Mouse (Mus musculus) forelimb bud, embryonic 11.5 days (tissue): ENCODE data around the gene Gm11733.

ENCODE experiments used
- DNase-seq: peaks from one replicate; pipeline ENCODE4 v3.0.0-alpha.2; 2012; ENCODE audit warnings: low read depth, low spot score

Gene Gm11733

DNA sequence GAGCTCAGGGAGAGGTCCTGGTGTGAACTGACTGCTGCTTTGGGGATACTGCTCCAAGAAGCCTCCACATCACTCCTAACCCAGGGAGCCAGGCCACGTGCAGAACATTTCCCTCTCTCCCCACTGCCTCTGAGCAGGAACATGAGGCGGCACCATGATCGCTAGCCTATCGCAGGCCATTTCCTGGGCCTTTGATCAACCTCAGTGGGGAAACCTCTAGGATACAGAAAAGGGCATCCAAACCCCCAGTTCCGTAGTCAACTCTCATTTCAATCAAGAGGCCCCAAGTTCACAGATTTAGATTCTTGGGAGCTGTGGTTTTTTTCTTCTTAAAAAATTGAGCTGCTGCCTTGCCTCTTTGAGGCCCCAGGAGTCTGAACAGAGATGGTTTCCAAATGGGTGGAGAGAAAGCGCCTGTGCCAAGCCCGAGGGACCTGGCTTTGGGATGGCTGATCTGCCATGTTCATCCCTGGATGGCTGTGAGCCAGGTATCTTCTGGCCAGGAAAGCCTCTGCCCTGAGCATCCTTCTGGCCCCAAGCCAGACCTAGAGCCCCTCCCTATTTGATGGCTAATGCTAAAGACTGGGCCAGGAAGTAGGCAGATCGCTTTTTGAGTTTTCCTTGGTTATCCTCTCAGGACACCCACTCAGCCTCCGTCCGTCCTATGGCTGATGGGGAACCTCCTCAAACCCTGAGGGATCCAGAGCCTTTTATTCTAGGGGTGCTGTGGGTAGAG, 5.7 kb upstream of the Gm11733 start:
- DNase-seq = no peak

DNA sequence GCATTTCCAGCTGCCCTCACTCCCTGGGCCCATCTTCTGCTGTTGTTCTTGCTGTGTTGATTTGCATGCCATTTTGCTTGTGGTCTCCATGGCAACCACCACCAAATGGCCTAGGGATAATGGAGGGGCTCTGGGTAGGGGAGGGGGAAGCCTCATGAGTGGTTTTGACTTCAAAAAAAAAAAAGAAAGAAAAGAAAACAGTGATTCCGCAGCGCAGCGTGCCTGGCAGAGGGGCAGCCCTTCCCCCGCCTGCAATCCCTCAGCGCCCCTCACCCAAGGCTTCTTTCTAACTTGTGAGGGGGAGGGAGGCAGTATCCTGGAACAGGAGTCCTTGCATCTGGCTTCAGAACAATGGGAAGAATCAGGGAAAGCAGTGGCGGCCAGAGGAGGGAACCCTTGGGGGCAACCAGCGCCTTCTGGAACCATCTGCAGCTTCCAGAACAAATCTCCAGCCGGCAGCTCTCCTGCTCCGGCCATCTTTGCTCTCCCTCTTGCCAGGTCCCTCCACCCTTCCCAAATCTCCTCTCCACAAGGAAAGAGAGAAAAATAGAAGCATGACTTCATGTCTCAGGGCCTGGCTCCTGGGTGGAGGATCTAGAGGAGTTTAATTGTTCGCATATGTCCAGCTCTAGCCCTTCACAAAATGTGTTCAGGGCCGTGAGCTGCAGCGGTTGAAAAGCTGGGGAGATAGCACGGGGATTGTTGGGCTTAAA, 5.0 kb upstream of the Gm11733 start:
- DNase-seq = peak; percentile 77

DNA sequence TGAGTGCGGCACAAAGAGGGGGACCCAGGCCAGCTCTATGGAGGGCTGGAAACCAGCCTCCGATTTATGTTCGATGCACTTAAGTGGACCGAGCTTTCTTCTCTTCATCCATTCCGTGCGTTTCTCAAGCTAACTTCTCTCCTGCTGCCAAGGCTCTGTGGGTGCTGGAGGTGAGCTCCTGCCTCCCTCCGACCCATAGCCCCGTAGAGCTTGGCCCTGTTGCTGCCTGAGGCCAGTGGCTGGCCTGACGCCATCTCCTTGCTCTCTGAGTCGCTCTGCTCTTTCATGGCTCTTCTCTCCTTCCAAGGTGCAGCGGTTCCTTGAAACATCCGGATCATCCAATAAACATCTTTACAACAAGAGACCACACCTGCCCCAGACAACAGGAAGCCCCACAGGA, 4.4 kb upstream of the Gm11733 start:
- no peak for DNase-seq

DNA sequence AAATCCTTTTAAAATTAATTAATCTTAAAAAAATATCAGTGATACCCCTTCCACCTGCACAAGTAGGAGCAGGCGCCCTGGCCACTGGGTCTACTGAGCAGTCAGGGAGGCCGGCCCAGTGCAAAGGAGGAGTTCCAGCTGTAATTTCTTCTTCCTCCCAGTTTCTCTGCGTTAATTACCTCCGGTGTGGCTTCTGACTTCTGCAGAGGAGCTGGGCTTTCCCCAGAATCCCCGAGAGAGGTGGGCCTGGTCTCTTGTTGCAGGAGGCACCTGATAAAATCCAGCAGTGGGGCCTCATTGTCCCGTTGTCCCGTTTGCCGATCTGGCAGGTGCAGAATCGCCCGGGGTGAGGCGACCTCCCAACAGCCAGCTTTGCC, 1.9 kb upstream of the Gm11733 start:
- DNase-seq = no peak

DNA sequence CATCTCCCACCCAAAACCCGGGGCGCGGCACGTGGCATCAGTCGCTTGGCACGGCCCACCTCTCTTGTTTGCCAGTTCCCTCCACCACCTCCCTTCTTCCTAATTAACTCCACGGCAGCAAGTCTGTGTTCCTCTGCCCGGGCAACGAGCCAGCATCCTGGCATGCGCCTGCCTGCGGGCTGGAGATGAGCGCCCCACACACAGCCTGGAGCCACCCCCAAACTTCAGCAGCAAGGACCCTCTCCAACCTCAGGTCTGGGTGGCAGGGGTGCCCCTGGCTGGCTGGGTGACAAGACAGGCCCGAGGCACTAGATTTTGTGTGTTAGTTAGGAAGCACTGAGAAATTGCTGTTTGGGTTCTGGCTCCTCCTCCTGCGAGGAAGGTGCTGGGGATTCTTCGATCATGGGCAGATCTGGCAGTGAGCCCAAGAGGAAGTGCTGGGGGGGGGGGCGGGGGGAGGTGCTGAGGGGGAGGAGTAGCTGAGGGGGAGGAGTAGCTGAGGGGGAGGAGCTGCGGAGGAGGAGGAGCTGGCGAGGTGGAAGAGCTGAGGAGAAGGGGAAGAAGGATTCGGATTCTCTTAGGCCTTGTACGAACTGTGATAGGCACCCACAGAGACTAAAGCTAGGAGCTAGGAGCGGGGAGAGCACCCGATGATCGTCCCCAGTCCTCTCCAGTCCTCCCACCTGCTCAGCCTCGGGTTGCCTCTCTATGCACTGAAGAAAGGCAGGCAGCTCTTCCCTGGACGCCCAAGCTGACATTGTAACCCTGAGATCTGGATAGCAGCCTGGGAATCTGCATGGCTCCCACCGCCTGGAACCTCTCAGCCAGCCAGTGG, 1.3 kb upstream of the Gm11733 start:
- DNase-seq = no peak

DNA sequence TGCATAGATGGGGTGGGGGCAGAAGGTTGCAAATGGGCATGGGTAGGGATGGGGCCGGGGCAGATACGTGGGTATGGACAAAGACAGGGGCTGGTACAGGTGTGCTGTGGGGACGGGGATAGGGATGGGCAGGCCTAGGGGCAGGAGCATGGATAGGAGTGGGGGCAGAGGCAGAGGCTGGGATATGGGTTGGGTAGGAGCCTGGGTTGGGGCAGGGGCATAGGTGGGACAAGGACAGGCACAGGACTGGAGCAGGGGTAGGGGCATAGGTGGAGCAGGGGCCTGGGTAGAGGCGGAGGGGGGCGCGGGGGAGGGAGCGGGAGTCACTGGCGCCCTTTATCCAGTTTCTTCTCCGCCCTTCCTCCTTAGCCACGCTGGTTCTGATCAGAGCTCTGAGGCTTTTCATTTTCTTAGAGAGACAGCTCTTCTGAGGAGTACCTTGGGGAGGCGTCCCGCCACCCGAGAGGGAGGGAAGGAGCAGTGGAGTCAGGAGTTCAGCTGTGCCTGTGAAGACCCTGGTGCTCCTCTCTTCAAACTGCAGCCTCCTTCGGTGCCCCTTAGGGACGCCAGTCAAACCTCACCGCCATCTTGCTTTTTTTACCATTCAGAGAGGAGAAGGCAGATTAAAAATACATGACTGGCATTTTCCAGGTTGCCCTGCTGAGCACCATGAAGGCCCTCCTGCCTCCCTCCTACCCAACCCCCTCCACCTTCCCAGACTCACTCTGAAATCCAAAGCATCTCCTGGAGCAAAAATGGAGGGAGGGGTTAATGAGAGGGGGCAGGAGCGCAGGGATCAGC, 7.4 kb downstream of the Gm11733 start:
- no peak for DNase-seq

DNA sequence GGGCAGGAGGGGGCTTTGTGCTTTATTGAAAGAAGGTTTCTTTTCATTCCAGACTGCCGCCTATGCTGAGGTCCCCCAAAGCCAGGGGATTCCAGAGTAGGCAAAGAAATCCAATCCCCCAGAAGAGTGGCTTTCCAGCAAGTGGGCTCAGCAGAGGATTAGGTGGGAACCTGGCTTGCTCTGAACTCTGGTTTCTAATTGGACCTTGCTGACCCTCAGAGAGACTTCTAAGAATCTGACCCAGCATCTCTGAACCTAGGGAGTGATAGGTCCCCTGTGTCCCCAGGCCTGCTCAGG, 8.0 kb downstream of the Gm11733 start:
- no peak for DNase-seq

DNA sequence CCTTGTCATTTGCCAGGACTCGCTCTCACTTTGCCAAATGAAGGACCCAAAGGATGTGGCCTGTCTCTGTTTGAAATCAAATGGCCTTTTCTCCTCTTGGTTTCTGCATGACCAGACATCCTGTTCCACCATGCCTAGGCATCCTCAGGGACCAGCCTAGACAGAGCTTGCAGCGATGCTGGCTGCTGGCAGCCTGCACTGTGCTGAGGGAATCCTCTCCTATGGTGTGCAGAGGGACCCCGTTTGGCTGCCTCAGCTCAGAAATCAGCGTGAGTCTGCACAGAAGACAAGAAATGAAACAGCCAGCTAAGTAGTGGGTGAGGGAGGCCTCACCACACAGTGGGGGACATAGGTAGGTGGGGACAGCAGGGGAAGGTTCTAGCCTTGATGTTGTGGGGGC, 12.6 kb downstream of the Gm11733 start:
- no peak for DNase-seq

DNA sequence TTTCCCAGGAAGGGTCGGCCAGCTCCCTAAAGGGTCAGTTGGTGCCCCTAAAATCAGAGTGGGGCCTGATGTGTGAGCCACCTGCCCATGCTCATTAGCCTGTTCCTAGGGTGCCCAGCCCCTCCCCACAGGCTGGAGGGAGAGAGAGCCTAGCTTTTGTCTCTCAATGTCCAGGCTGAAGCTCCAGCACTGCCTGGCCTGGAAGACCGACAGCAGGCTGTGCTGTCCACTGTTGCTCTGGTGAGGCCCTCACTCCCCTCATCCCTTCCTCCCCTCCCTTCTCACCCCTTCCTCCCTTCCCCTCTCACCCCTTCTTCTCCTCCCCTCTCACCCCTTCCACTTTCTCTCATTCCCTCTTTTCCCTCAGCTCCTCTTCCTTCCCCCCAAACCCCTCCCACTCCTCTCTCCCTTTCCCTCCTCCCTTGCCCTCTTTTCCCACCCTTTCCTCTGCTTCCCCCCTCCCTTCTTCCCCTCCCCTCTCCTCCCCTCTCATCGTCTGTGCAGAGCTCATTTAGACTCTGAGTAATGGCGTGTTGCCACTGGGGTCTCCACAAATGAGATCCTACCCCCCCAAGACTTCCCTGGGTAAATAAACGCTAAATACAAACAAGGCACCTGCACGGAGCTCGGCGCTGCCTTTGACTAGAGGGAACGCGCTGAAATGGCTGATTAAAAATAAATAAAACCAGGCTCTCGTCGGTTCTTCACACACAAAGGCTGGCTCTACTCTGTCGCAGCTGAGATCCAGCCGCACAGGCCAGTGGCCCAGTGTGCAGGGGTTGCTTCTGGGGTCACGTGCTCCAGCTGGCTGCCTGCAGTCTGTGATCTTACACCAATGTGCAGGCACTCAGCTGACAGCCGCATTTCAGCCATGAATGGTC, 13.3 kb downstream of the Gm11733 start:
- peak; percentile 89 for DNase-seq

DNA sequence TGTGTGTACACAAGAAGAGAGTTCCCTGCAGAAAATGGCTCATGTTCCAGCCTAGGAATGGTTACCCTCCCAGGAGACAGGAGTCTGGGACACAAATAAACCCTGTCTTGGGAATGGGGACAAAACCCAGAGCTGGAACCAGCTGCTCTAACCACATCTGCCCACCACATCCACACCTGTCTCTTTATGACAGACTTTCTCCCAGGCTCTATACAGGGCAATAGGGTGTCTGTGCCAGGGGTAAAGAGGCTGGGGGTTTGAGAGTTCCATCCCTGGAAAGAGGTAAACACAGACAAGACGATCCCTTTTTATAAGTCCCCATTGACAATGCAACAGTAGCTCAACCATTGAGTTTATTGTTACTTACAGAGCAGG, 14.0 kb downstream of the Gm11733 start:
- DNase-seq = no peak

DNA sequence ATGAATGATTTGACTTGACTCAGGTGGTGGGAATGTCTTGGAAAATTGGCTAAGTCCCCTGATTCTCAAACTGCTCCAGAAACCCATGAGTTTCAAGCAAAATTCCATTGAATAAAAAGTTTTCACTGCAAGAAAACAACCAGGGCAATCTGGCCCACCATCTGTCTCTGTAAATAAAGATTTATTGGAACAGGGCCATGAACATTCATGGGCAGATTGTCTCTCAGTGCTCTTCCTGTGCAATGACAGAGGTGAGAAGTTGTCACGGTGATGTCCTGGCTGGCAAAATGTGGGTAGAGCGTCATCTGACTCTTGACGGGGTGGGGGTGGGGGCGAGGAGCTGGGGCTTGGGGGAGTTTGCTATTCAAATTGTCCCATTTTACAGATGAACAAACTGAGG, 24.8 kb downstream of the Gm11733 start:
- DNase-seq = no peak

DNA sequence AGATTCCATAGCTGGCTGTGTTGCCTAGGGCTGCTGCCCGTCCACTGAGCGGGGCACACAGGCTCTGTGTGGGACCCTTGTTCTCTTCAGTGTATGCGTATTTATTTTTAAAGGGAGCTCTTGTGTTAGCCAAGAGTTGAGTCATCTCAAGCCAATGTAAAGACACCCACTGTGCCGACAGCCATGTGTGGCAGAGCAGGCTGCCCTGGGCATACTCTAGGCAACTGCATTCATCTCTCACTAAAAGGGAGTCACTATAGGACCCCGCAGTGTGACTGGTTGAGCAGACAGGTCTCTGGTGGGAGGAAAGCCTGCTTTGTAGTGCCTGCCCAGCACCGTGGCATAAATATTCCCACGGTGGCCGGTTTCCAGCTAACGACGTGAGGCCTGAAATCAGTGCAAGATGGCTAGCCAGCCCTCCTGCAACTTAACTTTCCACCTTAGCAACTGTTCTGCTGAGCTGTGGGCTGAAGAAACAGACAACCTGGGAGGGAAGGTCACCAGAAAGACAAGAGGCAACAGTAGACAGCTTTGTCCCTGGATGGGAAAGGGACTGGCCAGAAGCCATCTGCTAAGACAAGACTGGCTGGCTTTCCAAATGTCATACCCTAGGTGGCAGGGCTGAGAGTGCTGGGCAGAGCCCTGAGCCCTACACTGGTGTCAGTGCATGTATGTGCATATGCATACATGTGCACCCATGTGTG, 31.7 kb downstream of the Gm11733 start:
- no peak for DNase-seq

DNA sequence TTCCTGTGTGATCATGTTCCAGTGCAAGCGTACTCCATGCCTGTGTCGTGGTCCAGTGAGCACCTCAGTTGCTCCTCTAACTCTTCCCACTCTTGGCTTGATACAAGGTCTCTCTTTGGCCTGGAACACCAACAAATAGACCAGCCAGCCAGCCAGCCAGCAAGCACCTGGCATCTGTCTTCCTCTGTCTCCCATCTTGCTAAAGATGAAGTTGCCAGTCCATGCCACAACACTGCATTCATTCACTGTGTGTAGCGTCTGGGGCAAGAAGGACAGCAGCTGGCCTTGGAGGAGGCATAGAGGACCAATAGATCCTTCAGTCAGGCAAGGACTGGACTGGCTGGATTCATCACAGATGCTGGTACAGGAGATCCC, 32.2 kb downstream of the Gm11733 start:
- DNase-seq = no peak

DNA sequence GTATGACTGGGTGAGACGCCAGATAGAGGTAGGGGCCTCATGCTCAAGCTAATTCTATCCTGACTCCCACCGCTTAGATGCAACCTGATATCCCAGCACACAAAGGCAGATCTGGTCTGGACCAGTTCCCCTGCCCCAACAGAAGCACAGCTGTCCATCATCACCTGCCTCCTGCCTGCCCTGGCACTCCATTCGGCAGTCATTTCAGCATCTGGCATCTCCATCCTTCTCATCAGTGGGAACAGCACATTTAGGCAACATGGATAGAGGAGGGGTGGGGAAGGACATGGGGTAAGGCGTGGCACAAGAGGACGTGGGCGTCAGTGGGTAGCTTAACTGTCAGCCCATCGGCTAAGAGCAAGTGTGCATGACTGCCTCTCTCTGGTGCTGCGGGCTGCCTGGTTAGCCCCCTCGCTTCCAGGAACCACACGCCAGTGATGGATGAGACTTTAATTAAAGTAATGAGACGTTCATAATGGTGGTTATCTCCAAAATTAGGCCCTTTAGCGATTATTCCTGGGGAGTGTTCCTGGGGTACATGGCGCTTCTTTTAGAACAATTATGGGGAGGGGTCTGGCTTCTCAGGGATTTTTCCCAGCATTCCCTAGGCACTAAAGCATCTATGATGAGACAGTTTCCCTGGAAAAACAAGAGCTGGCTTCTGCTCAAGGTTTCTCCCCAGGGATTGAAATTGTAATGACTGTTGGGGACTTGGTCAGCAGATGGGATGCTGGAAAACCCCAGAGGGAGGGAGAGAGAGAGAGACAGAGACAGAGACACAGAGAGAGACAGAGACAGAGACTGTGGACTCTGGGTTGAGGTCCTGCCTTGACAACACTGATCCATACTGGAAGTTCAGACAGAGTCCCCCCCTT, 38.0 kb downstream of the Gm11733 start:
- no peak for DNase-seq

DNA sequence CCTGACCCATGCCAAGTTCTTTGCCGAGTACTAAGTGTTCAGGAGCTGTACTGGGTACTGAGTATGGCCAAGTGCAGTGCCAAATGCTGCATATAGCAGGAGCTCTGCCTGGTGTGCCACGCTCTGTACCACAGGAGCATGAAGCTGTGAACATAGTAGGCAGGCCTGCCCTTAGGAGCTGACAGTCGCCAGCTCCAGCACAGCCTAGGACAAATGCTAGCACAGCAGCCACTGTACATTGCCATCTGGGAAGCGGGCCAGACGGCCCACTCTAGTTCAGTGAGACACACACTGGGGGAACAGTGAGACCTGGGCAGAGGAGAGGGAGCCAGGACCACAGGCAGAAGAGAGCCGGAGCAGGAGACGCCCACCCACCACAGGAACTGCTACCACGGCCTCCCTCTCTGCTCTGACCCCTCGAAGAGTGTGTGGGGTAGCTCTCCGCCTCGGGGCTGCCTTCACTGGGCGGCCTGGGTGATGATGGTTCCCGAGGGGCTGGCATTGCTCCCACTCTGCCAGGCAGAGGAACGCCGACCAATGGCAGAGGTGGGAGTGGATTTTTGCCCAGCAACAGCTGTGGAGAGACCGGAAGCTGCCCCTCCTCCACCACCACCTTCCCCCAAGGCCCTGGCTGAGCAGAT, 38.8 kb downstream of the Gm11733 start:
- peak; percentile 35 for DNase-seq

DNA sequence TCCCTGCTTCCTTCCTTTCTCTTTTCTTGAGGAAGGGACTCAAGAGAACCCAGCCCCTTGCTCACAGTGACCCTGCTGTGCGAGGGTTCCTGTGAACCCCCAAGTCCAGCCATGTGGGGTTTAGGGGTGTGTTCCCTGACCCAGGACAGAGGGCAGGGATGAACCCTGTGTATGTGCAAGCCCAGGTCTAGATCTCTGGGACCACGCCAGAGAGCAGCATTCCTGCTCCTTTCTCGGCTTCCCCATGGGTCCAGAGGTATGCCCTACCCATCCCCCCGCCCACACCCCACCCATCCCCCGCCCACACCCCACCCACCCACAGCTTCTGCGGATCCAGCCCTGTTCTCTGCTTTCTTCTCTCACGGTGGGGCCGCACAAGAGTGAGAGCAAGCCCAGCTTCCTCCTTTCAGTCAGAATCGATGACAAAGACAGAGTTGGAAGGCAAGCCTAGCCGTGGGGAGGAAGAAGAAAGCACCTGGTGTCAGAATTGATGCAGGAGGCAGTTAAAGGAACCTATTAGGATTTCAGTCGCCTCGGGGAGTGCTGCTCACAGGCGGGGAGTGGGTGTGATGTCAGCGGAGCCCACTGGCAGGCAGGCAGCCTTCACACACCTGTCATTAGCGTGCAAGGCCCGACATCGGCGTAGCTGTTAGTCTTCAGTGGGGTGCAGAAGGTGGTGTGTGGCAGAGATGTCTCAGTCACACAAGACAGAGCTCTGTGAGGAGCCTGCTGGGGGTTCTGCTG, 41.6 kb downstream of the Gm11733 start:
- no peak for DNase-seq

DNA sequence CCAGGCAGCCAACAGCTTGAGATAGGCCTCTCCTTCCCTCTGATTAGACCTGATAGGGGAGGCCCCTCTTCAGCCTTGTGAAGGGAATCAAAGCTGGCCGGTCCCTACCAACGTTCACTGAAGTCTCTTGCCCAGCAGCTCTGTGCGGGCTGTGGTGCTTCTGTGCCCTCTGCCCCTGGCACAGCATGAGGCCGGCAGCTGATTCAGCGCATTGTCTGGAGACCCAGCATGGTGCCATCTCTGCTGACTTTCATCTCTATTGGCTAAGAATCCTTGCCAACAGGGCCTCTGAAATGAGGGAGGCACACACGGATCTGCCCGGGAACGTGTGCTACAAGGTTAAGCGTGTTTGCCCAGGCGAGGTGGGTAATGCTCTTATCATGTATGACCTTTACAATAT, 48.2 kb downstream of the Gm11733 start:
- no peak for DNase-seq

DNA sequence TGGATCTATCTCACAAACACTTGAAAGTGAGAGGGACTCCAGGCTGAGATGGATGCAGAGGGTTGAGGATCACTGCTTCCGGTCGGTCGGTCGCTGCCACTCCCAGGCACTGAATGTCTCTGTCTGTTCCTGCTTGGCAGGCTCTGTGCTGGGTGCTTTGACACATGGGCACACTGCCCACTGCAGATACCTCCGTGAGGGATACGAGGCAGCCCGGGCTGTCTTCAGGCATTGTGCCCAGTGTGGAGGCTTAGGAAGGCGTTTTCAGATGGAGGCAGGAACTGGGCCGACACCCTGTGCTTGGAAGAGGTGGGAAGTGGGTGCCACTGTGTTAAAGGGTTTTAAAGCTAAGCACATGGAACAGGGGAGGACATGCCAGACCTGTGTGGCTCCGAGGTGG, 50.7 kb downstream of the Gm11733 start:
- DNase-seq = no peak
